ENCODE assay signal across 8 mouse cellular contexts in the genomic region with DNA sequence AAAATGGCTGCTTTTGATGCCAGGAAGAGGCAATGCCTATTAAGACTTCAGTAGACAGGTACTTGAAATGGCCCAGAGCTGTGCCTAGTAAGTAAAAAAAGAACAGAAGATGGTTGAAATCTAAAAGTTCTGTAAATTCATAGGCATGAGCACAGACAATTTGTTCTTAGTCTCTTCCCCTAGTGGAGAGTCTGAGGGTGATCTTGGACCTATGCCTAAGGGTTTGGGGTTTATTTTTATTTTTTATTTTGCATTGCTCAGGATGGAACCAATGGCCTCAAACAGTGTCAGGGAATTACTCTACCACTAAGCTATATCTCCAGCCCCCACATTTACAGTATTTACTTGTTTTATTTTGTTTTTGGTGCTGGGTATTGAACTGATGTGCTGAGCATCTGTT. TPM values are rescaled to one million over a fixed set of nuclear protein-coding genes. Genes with fewer than 3 reads are reported as not detected.
DNase-seq lines count a peak whose midpoint lies in the region; ATAC-seq and TF ChIP-seq lines count a peak whose summit lies in the region.
"Had no signal": no experiment of that assay in that cellular context is flagged by ENCODE, and none has a peak within 500 bp of the region (broad histone marks: within the 10 kb centered on the region; RNA-seq: fewer than 3 reads in every experiment).

No protein-coding gene starts in this region.

- no peak overlapping the region; the same call in 1 of the 2 replicates for H3K9ac ChIP-seq in lung, embryonic 15.5 days
- H3K9ac ChIP-seq in embryonic facial prominence, embryonic 15.5 days: peak overlapping the region; percentile 57; the same call in 1 of the 2 replicates
- H3K9ac ChIP-seq in limb, embryonic 15.5 days: no peak overlapping the region
- peak overlapping the region; percentile 85 for H3K9ac ChIP-seq in stomach, embryonic 16.5 days (ENCODE audit: low read length)

- no peak for TF ChIP-seq CTCF in lung, adult 2 months (IDR thresholded peaks at IDR 0.05; ENCODE audit: insufficient read depth, low read length)

- no peak overlapping the region for H3K27ac ChIP-seq in lung, embryonic 15.5 days
- H3K27ac ChIP-seq in embryonic facial prominence, embryonic 15.5 days (replicated peaks): no peak overlapping the region
- H3K27ac ChIP-seq in limb, embryonic 15.5 days: no peak overlapping the region
- no peak overlapping the region for H3K27ac ChIP-seq in stomach, embryonic 16.5 days (ENCODE audit: low read length)

- no peak for DNase-seq in lung, adult 2 months
- no peak for DNase-seq in gastrocnemius, postnatal 14 days
- DNase-seq in left cerebral cortex, adult 11 months (ENCODE audit: low spot score): no peak
- DNase-seq: lung, postnatal 4 days had no signal

- no peaks in the 10 kb centered on the region for H3K27me3 ChIP-seq in lung, embryonic 15.5 days
- no peaks in the 10 kb centered on the region for H3K27me3 ChIP-seq in embryonic facial prominence, embryonic 15.5 days
- no peaks in the 10 kb centered on the region for H3K27me3 ChIP-seq in limb, embryonic 15.5 days
- no peaks in the 10 kb centered on the region for H3K27me3 ChIP-seq in stomach, embryonic 16.5 days (ENCODE audit: control insufficient read depth, insufficient read depth, low read length)

- peak overlapping the region; percentile 70 for H3K4me2 ChIP-seq in lung, embryonic 15.5 days
- peak overlapping the region; percentile 56 for H3K4me2 ChIP-seq in embryonic facial prominence, embryonic 15.5 days (replicated peaks)
- peak overlapping the region; percentile 77 for H3K4me2 ChIP-seq in limb, embryonic 15.5 days
- H3K4me2 ChIP-seq in stomach, embryonic 16.5 days (ENCODE audit: low read depth, low read length): peak overlapping the region; percentile 80

- H3K4me3 ChIP-seq in lung, embryonic 15.5 days: peak overlapping the region; percentile 86
- no peak overlapping the region for H3K4me3 ChIP-seq in lung, adult 2 months (replicated peaks; ENCODE audit: extremely low read depth, low read depth, low read length)
- H3K4me3 ChIP-seq in embryonic facial prominence, embryonic 15.5 days (replicated peaks): peak overlapping the region; percentile 77
- H3K4me3 ChIP-seq in limb, embryonic 15.5 days: peak overlapping the region; percentile 85
- H3K4me3 ChIP-seq in stomach, embryonic 16.5 days (replicated peaks; ENCODE audit: low read length): peak overlapping the region; percentile 69

- no peak for ATAC-seq in lung, embryonic 15.5 days (ENCODE audit: borderline replicate concordance, extremely low read depth, low FRiP score, low TSS enrichment)
- ATAC-seq in embryonic facial prominence, embryonic 15.5 days (ENCODE audit: insufficient number of reproducible peaks, low FRiP score, low TSS enrichment, low read depth): no peak
- no peak for ATAC-seq in limb, embryonic 15.5 days (ENCODE audit: insufficient number of reproducible peaks, low FRiP score, low TSS enrichment, low read depth)
- ATAC-seq in stomach, embryonic 16.5 days (ENCODE audit: insufficient read depth, low FRiP score): no peak

- H3K9me3 ChIP-seq in lung, embryonic 15.5 days: no peaks in the 10 kb centered on the region
- no peaks in the 10 kb centered on the region for H3K9me3 ChIP-seq in embryonic facial prominence, embryonic 15.5 days (replicated peaks)
- H3K9me3 ChIP-seq in limb, embryonic 15.5 days: no peaks in the 10 kb centered on the region
- H3K9me3 ChIP-seq in stomach, embryonic 16.5 days (replicated peaks; ENCODE audit: control insufficient read depth, low read length): no peaks in the 10 kb centered on the region

- intact Hi-C loops in gastrocnemius, postnatal 14 days (cut with DNase I; ENCODE audit: low total_unique reads): no loop called here

- H3K36me3 ChIP-seq in lung, embryonic 15.5 days: peaks cover 4% of the 10 kb centered on the region; the same call in 1 of the 2 replicates
- H3K36me3 ChIP-seq in embryonic facial prominence, embryonic 15.5 days: peaks cover 10% of the 10 kb centered on the region
- peaks cover 10% of the 10 kb centered on the region for H3K36me3 ChIP-seq in limb, embryonic 15.5 days
- no peaks in the 10 kb centered on the region; the same call in 1 of the 2 replicates for H3K36me3 ChIP-seq in stomach, embryonic 16.5 days (ENCODE audit: control insufficient read depth, insufficient read depth, low read length)

- TF ChIP-seq POLR2A in lung, adult 2 months (IDR thresholded peaks at IDR 0.05; ENCODE audit: borderline replicate concordance, extremely low read depth, low read depth, low read length): no peak

- H3K4me1 ChIP-seq in lung, embryonic 15.5 days: peaks cover 10% of the 10 kb centered on the region; the same call in 1 of the 2 replicates
- H3K4me1 ChIP-seq in lung, adult 2 months (ENCODE audit: control insufficient read depth, insufficient read depth, low read length): no peaks in the 10 kb centered on the region
- peaks cover 12% of the 10 kb centered on the region for H3K4me1 ChIP-seq in embryonic facial prominence, embryonic 15.5 days
- H3K4me1 ChIP-seq in limb, embryonic 15.5 days: peaks cover 12% of the 10 kb centered on the region
- peaks cover 6% of the 10 kb centered on the region for H3K4me1 ChIP-seq in stomach, embryonic 16.5 days (ENCODE audit: control insufficient read depth, insufficient read depth, low read length)

RNA-seq across cellular contexts. Expression of gene Lars2, which starts 0.9 kb away (rescaled TPM):
- polyA plus RNA-seq in lung, embryonic 15.5 days (2015; fragmentation: Nextera tagmentation; extraction: Ambion mirVana): 930 and 989 TPM in 2 replicates
- polyA plus RNA-seq in lung, adult 2 months (2012; rRNA removed): 177 and 466 TPM in 2 replicates
- polyA plus RNA-seq in embryonic facial prominence, embryonic 15.5 days (2015; fragmentation: Nextera tagmentation; extraction: Ambion mirVana): 894 and 1,260 TPM in 2 replicates
- 846 and 1,100 TPM in 2 replicates for polyA plus RNA-seq in limb, embryonic 15.5 days (2015; fragmentation: Nextera tagmentation; extraction: Ambion mirVana)
- polyA plus RNA-seq in stomach, embryonic 16.5 days (2015; fragmentation: Nextera tagmentation; extraction: Ambion mirVana): 790 and 882 TPM in 2 replicates
- 10 to 100 TPM; 43.6 to 53.1 TPM for total RNA-seq in gastrocnemius, postnatal 14 days (2021)

Comparison
In these comparisons a context has a peak if more than half of its experiments do, and no peak if none do; other contexts are left out.
1. H3K9ac ChIP-seq: peak in embryonic facial prominence, embryonic 15.5 days (single experiment) and stomach, embryonic 16.5 days (single experiment); none in lung, embryonic 15.5 days (single experiment) and limb, embryonic 15.5 days (single experiment).
2. Peak in every context shown above with its lines, with median percentiles within 50 percentile points of each other: H3K4me2 ChIP-seq.